Mouse (Mus musculus) liver, postnatal 0 days (tissue): Measurements from ENCODE around the gene Zbtb9.

Experiments
- CTCF ChIP-seq: sonication (generic); IDR thresholded peaks from 2 replicates; pipeline ENCODE4 v1.5.1; 2016; ENCODE audit warnings: antibody characterized with exemption, low read depth
- EP300 ChIP-seq: IDR thresholded peaks from 2 replicates; pipeline ENCODE4 v1.6.1; 2016; ENCODE audit warnings: antibody characterized with exemption, low read depth, mild to moderate bottlenecking

DNA sequence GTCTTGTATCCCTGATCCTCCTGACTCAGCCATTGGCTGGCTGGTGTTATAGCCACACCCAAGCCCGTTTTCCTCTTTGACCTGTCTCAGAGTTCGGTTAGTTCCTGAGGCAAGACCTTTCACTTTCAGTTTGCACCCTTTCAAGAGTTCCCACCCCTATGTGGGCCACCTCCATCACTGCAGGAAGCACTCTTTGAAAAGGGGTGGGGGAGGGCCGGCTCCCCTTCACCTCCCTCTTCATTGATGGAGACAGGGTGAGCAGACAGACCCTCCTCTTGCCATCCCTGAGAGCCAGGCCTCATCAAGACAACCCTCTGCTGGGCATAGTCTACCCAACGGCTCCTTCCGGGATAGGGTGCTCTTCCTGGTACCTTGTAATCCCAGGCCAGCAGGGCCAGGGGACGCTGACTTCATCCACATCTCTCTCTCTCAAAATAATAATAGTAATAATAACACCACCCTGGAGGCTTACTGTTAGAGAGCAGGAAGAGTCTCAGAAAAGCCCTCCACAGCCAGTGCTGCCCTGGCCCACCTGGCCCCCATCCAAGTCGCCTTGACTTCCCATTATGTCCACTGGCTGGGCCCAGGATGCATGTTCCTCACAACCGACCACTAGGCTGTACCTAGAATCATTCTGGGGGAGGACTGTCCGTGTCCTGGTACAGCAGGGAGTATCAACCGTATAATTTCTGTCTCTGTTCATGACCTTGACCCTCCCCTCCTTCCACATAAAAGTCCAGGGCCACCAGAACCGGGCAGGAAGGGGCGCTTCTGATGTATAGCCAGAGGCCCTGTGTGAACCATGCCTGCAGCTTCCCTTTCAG is 54.7 kb downstream of the Zbtb9 start:
- TF ChIP-seq CTCF (no peak), EP300 (no peak)
